Comparison of ENCODE assay signal across 11 mouse cellular contexts in the genomic region with DNA sequence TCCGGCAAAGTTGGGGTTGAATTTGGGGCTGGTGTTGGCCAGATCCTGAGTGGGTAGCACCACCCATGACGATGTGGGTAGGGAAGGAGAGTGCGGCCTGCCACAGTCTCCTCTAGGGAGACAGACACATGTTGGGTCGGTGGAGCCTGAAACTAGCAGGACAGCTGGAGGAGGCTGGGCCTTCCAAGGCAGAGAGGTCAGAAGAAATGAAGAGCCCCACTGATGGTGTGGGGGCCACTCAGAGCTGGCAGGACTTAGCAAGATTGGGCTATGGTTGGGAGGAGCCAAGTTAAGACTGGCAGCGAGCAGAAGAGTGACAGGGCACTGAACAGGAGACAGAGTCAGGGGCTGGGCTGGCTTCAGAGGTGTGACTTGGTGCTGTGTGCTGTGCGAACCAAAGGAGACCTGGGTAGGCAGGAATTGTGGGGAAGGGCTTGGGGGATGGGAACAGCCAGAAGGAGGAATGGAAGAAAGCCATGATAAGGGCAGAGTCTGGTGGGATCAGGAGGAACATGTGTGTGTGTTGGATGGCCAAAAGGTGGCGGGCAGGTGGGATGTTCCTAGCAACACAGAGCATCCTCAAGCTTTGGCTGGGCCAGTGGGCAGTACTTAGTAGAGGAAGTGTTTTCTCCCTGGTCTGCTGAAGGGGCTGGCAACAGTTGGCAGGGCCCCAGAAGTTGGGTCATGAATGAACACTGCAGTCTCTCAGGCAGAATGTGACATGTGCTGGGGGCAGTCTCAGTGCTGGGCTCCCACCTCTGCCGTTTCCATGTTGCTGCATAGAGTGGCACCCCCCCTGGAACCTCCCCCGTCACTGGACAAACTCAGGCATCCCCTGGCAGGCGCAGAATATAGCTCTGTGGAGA. TPM values are rescaled to one million over a fixed set of nuclear protein-coding genes. Genes with fewer than 3 reads are reported as not detected.
A peak's percentile ranks its signal among the peaks of the same experiment; 100 is the strongest.
DNase-seq lines count a peak whose midpoint lies in the region; ATAC-seq and TF ChIP-seq lines count a peak whose summit lies in the region.
"Had no signal": no experiment of that assay in that cellular context is flagged by ENCODE, and none has a peak within 500 bp of the region (broad histone marks: within the 10 kb centered on the region; RNA-seq: fewer than 3 reads in every experiment).

No protein-coding gene starts in this region.

- WGBS in heart, embryonic 11.5 days (ENCODE audit: insufficient replicate concordance) = 70% methylated on average over 10 of the region's 10 CpGs
- WGBS in liver, embryonic 12.5 days (ENCODE audit: insufficient replicate concordance) = 71% methylated on average over 10 of the region's 10 CpGs
- WGBS in thymus, adult 2 months = 89% methylated on average over 10 of the region's 10 CpGs

- H3K9me3 ChIP-seq in heart, embryonic 11.5 days (replicated peaks; ENCODE audit: control insufficient read depth, low read length) = no peaks in the 10 kb centered on the region
- H3K9me3 ChIP-seq in liver, embryonic 12.5 days (replicated peaks) = no peaks in the 10 kb centered on the region

- intact Hi-C loops in heart, postnatal 25 days (cut with DNase I) = no loop called here

- H3K4me1 ChIP-seq in heart, embryonic 11.5 days (ENCODE audit: control insufficient read depth, insufficient read depth, low read length) = peaks cover 69% of the 10 kb centered on the region
- H3K4me1 ChIP-seq in liver, embryonic 12.5 days = peaks cover 97% of the 10 kb centered on the region
- H3K4me1 ChIP-seq in thymus, adult 2 months (replicated peaks; ENCODE audit: control insufficient read depth, insufficient read depth, low read length) = peaks cover 27% of the 10 kb centered on the region

- TF ChIP-seq CTCF in thymus, adult 2 months (IDR thresholded peaks at IDR 0.05; ENCODE audit: borderline replicate concordance, control insufficient read depth, extremely low read depth, insufficient read depth, low read length, poor library complexity) = no peak

- peak overlapping the region; percentile 77 for H3K27ac ChIP-seq in heart, embryonic 11.5 days (ENCODE audit: low read depth, low read length)
- peak overlapping the region; percentile 100 for H3K27ac ChIP-seq in liver, embryonic 12.5 days
- no peak overlapping the region for H3K27ac ChIP-seq in thymus, adult 2 months (ENCODE audit: control insufficient read depth, insufficient read depth, low read length)

- H3K9ac ChIP-seq in heart, embryonic 11.5 days (ENCODE audit: low read depth, low read length) = peak overlapping the region; percentile 39; the same call in 1 of the 2 replicates
- H3K9ac ChIP-seq in liver, embryonic 12.5 days = peak overlapping the region; percentile 93

- H3K36me3 ChIP-seq in heart, embryonic 11.5 days (ENCODE audit: control insufficient read depth, insufficient read depth, low read length) = no peaks in the 10 kb centered on the region
- H3K36me3 ChIP-seq in liver, embryonic 12.5 days = peaks cover 63% of the 10 kb centered on the region
- H3K36me3 ChIP-seq in thymus, adult 2 months (ENCODE audit: control insufficient read depth, insufficient read depth, low read length) = no peaks in the 10 kb centered on the region

- no peak for TF ChIP-seq POLR2A in thymus, adult 2 months (IDR thresholded peaks at IDR 0.05; ENCODE audit: control insufficient read depth, extremely low read depth, insufficient read depth, low read length, poor library complexity)

- no peak for ATAC-seq in heart, embryonic 11.5 days (replicated peaks; ENCODE audit: insufficient number of reproducible peaks, low FRiP score, low TSS enrichment)
- peak; percentile 38 for ATAC-seq in granulocyte monocyte progenitor cell, adult 5-6 weeks (replicated peaks; ENCODE audit: poor library complexity, severe bottlenecking)
- no peak for ATAC-seq in liver, embryonic 12.5 days

- no peak overlapping the region for H3K4me3 ChIP-seq in heart, embryonic 11.5 days (ENCODE audit: low read depth, low read length)
- peak overlapping the region; percentile 73 for H3K4me3 ChIP-seq in liver, embryonic 12.5 days
- no peak overlapping the region for H3K4me3 ChIP-seq in thymus, adult 2 months (ENCODE audit: control insufficient read depth, insufficient read depth, low read length)

- H3K4me2 ChIP-seq in heart, embryonic 11.5 days = peak overlapping the region; percentile 29; the same call in 1 of the 2 replicates
- peak overlapping the region; percentile 91 for H3K4me2 ChIP-seq in liver, embryonic 12.5 days

- DNase-seq in heart, postnatal 25 days (ENCODE audit: low spot score) = no peak
- DNase-seq in MN1 (ENCODE audit: low spot score) = peak; percentile 69
- no peak for DNase-seq in urinary bladder, postnatal 4 days (ENCODE audit: low spot score in 2 of 2)
- DNase-seq in thymus, adult 2 months = no peak
- DNase-seq in B cell, adult 2 months = no peak

- no peaks in the 10 kb centered on the region for H3K27me3 ChIP-seq in heart, embryonic 11.5 days (ENCODE audit: control insufficient read depth, insufficient read depth, low read length)
- H3K27me3 ChIP-seq in liver, embryonic 12.5 days (replicated peaks) = no peaks in the 10 kb centered on the region
- no peaks in the 10 kb centered on the region for H3K27me3 ChIP-seq in thymus, adult 2 months (ENCODE audit: control insufficient read depth, insufficient read depth, low read length)

RNA-seq across cellular contexts. Expression of a gene that starts 10.1 kb away (rescaled TPM):
- 7.2 and 7.5 TPM in 2 replicates for polyA plus RNA-seq in heart, embryonic 11.5 days (2014; fragmentation: Nextera tagmentation; extraction: Ambion mirVana)
- 10 to 100 TPM; 35.3 to 58.5 TPM for total RNA-seq in heart, postnatal 25 days (2021)
- total RNA-seq in granulocyte monocyte progenitor cell, adult 5-6 weeks (2014; fragmentation: Nextera tagmentation) = 5.0 and 7.3 TPM in 2 replicates
- total RNA-seq in granulocyte monocyte progenitor cell, adult 5-6 weeks (2017) = 4.0 and 5.4 TPM in 2 replicates
- 18.3 and 19.3 TPM in 2 replicates for polyA plus RNA-seq in liver, embryonic 12.5 days (2016; fragmentation: Nextera tagmentation; extraction: Ambion mirVana)
- 33.9 and 40.1 TPM in 2 replicates for polyA plus RNA-seq in thymus, adult 2 months (2012; rRNA removed)

RNA-seq across cellular contexts. Expression of a gene that starts 17.5 kb away (rescaled TPM):
- 0.17 and 0.21 TPM in 2 replicates for polyA plus RNA-seq in heart, embryonic 11.5 days (2014; fragmentation: Nextera tagmentation; extraction: Ambion mirVana)
- total RNA-seq in heart, postnatal 25 days (2021) = under 1 TPM; 0.70 to 0.78 TPM
- total RNA-seq in granulocyte monocyte progenitor cell, adult 5-6 weeks (2014; fragmentation: Nextera tagmentation) = 0.53 and 5.8 TPM in 2 replicates
- total RNA-seq in granulocyte monocyte progenitor cell, adult 5-6 weeks (2017) = 1.4 and 3.6 TPM in 2 replicates
- 0.72 and 0.75 TPM in 2 replicates for polyA plus RNA-seq in liver, embryonic 12.5 days (2016; fragmentation: Nextera tagmentation; extraction: Ambion mirVana)
- 1.5 and 2.1 TPM in 2 replicates for polyA plus RNA-seq in thymus, adult 2 months (2012; rRNA removed)

RNA-seq across cellular contexts. Expression of a gene that starts 35.1 kb away (rescaled TPM):
- not detected in 2 replicates for polyA plus RNA-seq in heart, embryonic 11.5 days (2014; fragmentation: Nextera tagmentation; extraction: Ambion mirVana)
- not detected for total RNA-seq in heart, postnatal 25 days (2021)
- total RNA-seq in granulocyte monocyte progenitor cell, adult 5-6 weeks (2014; fragmentation: Nextera tagmentation) = not detected in 2 replicates
- not detected in 2 replicates for total RNA-seq in granulocyte monocyte progenitor cell, adult 5-6 weeks (2017)
- not detected in 2 replicates for polyA plus RNA-seq in liver, embryonic 12.5 days (2016; fragmentation: Nextera tagmentation; extraction: Ambion mirVana)
- polyA plus RNA-seq in thymus, adult 2 months (2012; rRNA removed) = 0.20 and 1.2 TPM in 2 replicates
- total RNA-seq: ES-E14 had no signal
- polyA plus RNA-seq: gonadal fat pad, adult 2 months; testis, adult 2 months had no signal

RNA-seq across cellular contexts. Expression of a gene that starts 35.4 kb away (rescaled TPM):
- 0.57 and 0.72 TPM in 2 replicates for polyA plus RNA-seq in heart, embryonic 11.5 days (2014; fragmentation: Nextera tagmentation; extraction: Ambion mirVana)
- 1 to 10 TPM; 1.3 to 2.1 TPM for total RNA-seq in heart, postnatal 25 days (2021)
- not detected in 2 replicates for total RNA-seq in granulocyte monocyte progenitor cell, adult 5-6 weeks (2014; fragmentation: Nextera tagmentation)
- not detected in 2 replicates for total RNA-seq in granulocyte monocyte progenitor cell, adult 5-6 weeks (2017)
- polyA plus RNA-seq in liver, embryonic 12.5 days (2016; fragmentation: Nextera tagmentation; extraction: Ambion mirVana) = 0.39 and 0.51 TPM in 2 replicates
- polyA plus RNA-seq in thymus, adult 2 months (2012; rRNA removed) = 1.5 and 2.1 TPM in 2 replicates

RNA-seq across cellular contexts. Expression of a gene that starts 36.3 kb away (rescaled TPM):
- polyA plus RNA-seq in heart, embryonic 11.5 days (2014; fragmentation: Nextera tagmentation; extraction: Ambion mirVana) = 85.3 and 95.2 TPM in 2 replicates
- 10 to 100 TPM; 82.2 to 91.1 TPM for total RNA-seq in heart, postnatal 25 days (2021)
- total RNA-seq in granulocyte monocyte progenitor cell, adult 5-6 weeks (2014; fragmentation: Nextera tagmentation) = 29.2 and 60.1 TPM in 2 replicates
- total RNA-seq in granulocyte monocyte progenitor cell, adult 5-6 weeks (2017) = 31.4 and 35.9 TPM in 2 replicates
- polyA plus RNA-seq in liver, embryonic 12.5 days (2016; fragmentation: Nextera tagmentation; extraction: Ambion mirVana) = 72.3 and 73.8 TPM in 2 replicates
- polyA plus RNA-seq in thymus, adult 2 months (2012; rRNA removed) = 84.7 and 99.2 TPM in 2 replicates
